Mouse (Mus musculus): ENCODE measurements at regions not wholly inside any gene's neighbourhood (a gene's known extent, or its start where the extent isn't known, plus 50 kb on each side); places are given as distances from the start of the nearest gene placed in this dataset.
A peak's percentile ranks its signal among the peaks of the same experiment; 100 is the strongest.

GRCm38 (mm10) chr5:82288069-82288845 is 1066.7 kb downstream of the Tecrl start:
- Histone ChIP-seq H3K27me3 (replicated peaks) (no peaks in the 10 kb centered on the region), H3K4me1 (no peaks in the 10 kb centered on the region), H3K36me3 (replicated peaks) (no peaks in the 10 kb centered on the region), H3K4me3 (no peak overlapping the region), H3K9me3 (no peaks in the 10 kb centered on the region), H3K4me2 (no peak overlapping the region), H3K9ac (no peak overlapping the region), H3K27ac (no peak overlapping the region)
- 0 out of 2 replicates have a peak, but pooled peaks have one; percentile 39 for ATAC-seq (replicated peaks)
- 67% methylated on average over 5 of the region's 5 CpGs for WGBS

GRCm38 (mm10) chr5:82253356-82254104 is 1101.5 kb downstream of the Tecrl start:
- H3K9me3 ChIP-seq = no peaks in the 10 kb centered on the region
- no peaks in the 10 kb centered on the region for H3K27me3 ChIP-seq (replicated peaks)
- no peak overlapping the region for H3K4me2 ChIP-seq
- no peaks in the 10 kb centered on the region for H3K4me1 ChIP-seq
- no peak for ATAC-seq (replicated peaks)
- H3K4me3 ChIP-seq = no peak overlapping the region
- H3K36me3 ChIP-seq (replicated peaks) = no peaks in the 10 kb centered on the region
- H3K9ac ChIP-seq = no peak overlapping the region
- WGBS = 82% methylated on average over 3 of the region's 3 CpGs
- H3K27ac ChIP-seq = no peak overlapping the region

- no peaks in the 10 kb centered on the region for H3K9me3 ChIP-seq
- no peak overlapping the region for H3K9ac ChIP-seq
- no peak overlapping the region for H3K4me3 ChIP-seq
- no peaks in the 10 kb centered on the region for H3K27me3 ChIP-seq (replicated peaks)
- no peaks in the 10 kb centered on the region for H3K36me3 ChIP-seq (replicated peaks)
- no peak overlapping the region for H3K4me2 ChIP-seq
- ATAC-seq (replicated peaks) = no peak; the same call in 1 of the 2 replicates
- no peaks in the 10 kb centered on the region for H3K4me1 ChIP-seq
- 51% methylated on average over 3 of the region's 3 CpGs for WGBS
- no peak overlapping the region for H3K27ac ChIP-seq
These were observed 1128.7 kb downstream of the Tecrl start for GRCm38 (mm10) chr5:82226329-82226728.

- Histone ChIP-seq H3K36me3 (replicated peaks) (no peaks in the 10 kb centered on the region), H3K4me1 (no peaks in the 10 kb centered on the region), H3K9me3 (no peaks in the 10 kb centered on the region), H3K27me3 (replicated peaks) (no peaks in the 10 kb centered on the region), H3K4me2 (no peak overlapping the region), H3K4me3 (no peak overlapping the region), H3K27ac (no peak overlapping the region), H3K9ac (no peak overlapping the region)
- WGBS = 59% methylated on average over 2 of the region's 2 CpGs
- ATAC-seq (replicated peaks) = no peak
These were observed 1131.4 kb downstream of the Tecrl start for GRCm38 (mm10) chr5:82223622-82224021.

GRCm38 (mm10) chr5:82203606-82204005 is 1151.4 kb downstream of the Tecrl start:
- no peaks in the 10 kb centered on the region for H3K9me3 ChIP-seq
- no peaks in the 10 kb centered on the region for H3K4me1 ChIP-seq
- 91% methylated on average over 3 of the region's 3 CpGs for WGBS
- H3K27me3 ChIP-seq (replicated peaks) = no peaks in the 10 kb centered on the region
- H3K4me3 ChIP-seq = no peak overlapping the region
- H3K4me2 ChIP-seq = no peak overlapping the region
- H3K9ac ChIP-seq = no peak overlapping the region
- ATAC-seq (replicated peaks) = no peak
- H3K27ac ChIP-seq = no peak overlapping the region
- H3K36me3 ChIP-seq (replicated peaks) = no peaks in the 10 kb centered on the region
